Mouse (Mus musculus): Measurements from ENCODE around the gene Rhobtb1. TPM values are rescaled to one million over a fixed set of nuclear protein-coding genes. Genes with fewer than 3 reads are reported as not detected.
A peak's percentile ranks its signal among the peaks of the same experiment; 100 is the strongest.

Gene Rhobtb1
- polyA plus RNA-seq, 1 experiment from 2014 or later: 33.2 TPM

- 59% methylated on average over 3 of the region's 3 CpGs for WGBS
- Histone ChIP-seq H3K36me3 (ENCODE audit: control insufficient read depth, insufficient read depth, low read length) (no peaks in the 10 kb centered on the region), H3K4me1 (ENCODE audit: control insufficient read depth, insufficient read depth, low read length) (peaks cover 3% of the 10 kb centered on the region; the same call in 1 of the 2 replicates), H3K27me3 (ENCODE audit: control insufficient read depth, insufficient read depth, low read length) (no peaks in the 10 kb centered on the region), H3K27ac (ENCODE audit: low read length) (no peak overlapping the region), H3K9ac (ENCODE audit: low read length) (no peak overlapping the region), H3K4me2 (ENCODE audit: low read depth, low read length) (no peak overlapping the region), H3K9me3 (replicated peaks; ENCODE audit: control insufficient read depth, low read length) (no peaks in the 10 kb centered on the region), H3K4me3 (replicated peaks; ENCODE audit: low read length) (no peak overlapping the region)
- no peak for ATAC-seq (ENCODE audit: insufficient read depth, low FRiP score)
These were observed 21.2 kb downstream of the Rhobtb1 start for GRCm38 (mm10) chr10:69172412-69172811.

- H3K27me3 ChIP-seq (ENCODE audit: control insufficient read depth, insufficient read depth, low read length): no peaks in the 10 kb centered on the region
- no peak overlapping the region for H3K27ac ChIP-seq (ENCODE audit: low read length)
- WGBS: 78% methylated on average over 3 of the region's 3 CpGs
- H3K9ac ChIP-seq (ENCODE audit: low read length): no peak overlapping the region
- H3K4me1 ChIP-seq (ENCODE audit: control insufficient read depth, insufficient read depth, low read length): peaks cover 4% of the 10 kb centered on the region
- no peak for ATAC-seq (ENCODE audit: insufficient read depth, low FRiP score)
- no peaks in the 10 kb centered on the region; the same call in 1 of the 2 replicates for H3K9me3 ChIP-seq (replicated peaks; ENCODE audit: control insufficient read depth, low read length)
- no peaks in the 10 kb centered on the region for H3K36me3 ChIP-seq (ENCODE audit: control insufficient read depth, insufficient read depth, low read length)
- no peak overlapping the region for H3K4me3 ChIP-seq (replicated peaks; ENCODE audit: low read length)
- no peak overlapping the region for H3K4me2 ChIP-seq (ENCODE audit: low read depth, low read length)
These were observed 24.9 kb downstream of the Rhobtb1 start for GRCm38 (mm10) chr10:69176116-69176515.

GRCm38 (mm10) chr10:69179341-69179740, 28.1 kb downstream of the Rhobtb1 start:
- 93% methylated on average over 1 of the region's 1 CpGs for WGBS
- H3K9ac ChIP-seq (ENCODE audit: low read length): no peak overlapping the region
- no peak for ATAC-seq (ENCODE audit: insufficient read depth, low FRiP score)

GRCm38 (mm10) chr10:69180997-69181396, 29.8 kb downstream of the Rhobtb1 start:
- peaks cover 4% of the 10 kb centered on the region; the same call in 1 of the 2 replicates for H3K9me3 ChIP-seq (replicated peaks; ENCODE audit: control insufficient read depth, low read length)
- H3K9ac ChIP-seq (ENCODE audit: low read length): no peak overlapping the region
- no peak overlapping the region for H3K4me2 ChIP-seq (ENCODE audit: low read depth, low read length)
- no peaks in the 10 kb centered on the region for H3K27me3 ChIP-seq (ENCODE audit: control insufficient read depth, insufficient read depth, low read length)
- no peak overlapping the region for H3K4me3 ChIP-seq (replicated peaks; ENCODE audit: low read length)
- H3K27ac ChIP-seq (ENCODE audit: low read length): peak overlapping the region; percentile 58
- peaks cover 13% of the 10 kb centered on the region for H3K4me1 ChIP-seq (ENCODE audit: control insufficient read depth, insufficient read depth, low read length)
- no peaks in the 10 kb centered on the region for H3K36me3 ChIP-seq (ENCODE audit: control insufficient read depth, insufficient read depth, low read length)
- no peak for ATAC-seq (ENCODE audit: insufficient read depth, low FRiP score)
- WGBS: 30% methylated on average over 3 of the region's 3 CpGs

More at GRCm38 (mm10) chr10:69179341-69179740, 28.1 kb downstream of the Rhobtb1 start:
- Histone ChIP-seq H3K9me3 (replicated peaks; ENCODE audit: control insufficient read depth, low read length) (no peaks in the 10 kb centered on the region; the same call in 1 of the 2 replicates), H3K27me3 (ENCODE audit: control insufficient read depth, insufficient read depth, low read length) (no peaks in the 10 kb centered on the region), H3K4me2 (ENCODE audit: low read depth, low read length) (no peak overlapping the region), H3K27ac (ENCODE audit: low read length) (no peak overlapping the region), H3K4me1 (ENCODE audit: control insufficient read depth, insufficient read depth, low read length) (peaks cover 4% of the 10 kb centered on the region), H3K36me3 (ENCODE audit: control insufficient read depth, insufficient read depth, low read length) (no peaks in the 10 kb centered on the region), H3K4me3 (replicated peaks; ENCODE audit: low read length) (no peak overlapping the region)

GRCm38 (mm10) chr10:69184903-69185302, 33.7 kb downstream of the Rhobtb1 start:
- 92% methylated on average over 4 of the region's 4 CpGs for WGBS
- H3K4me2 ChIP-seq (ENCODE audit: low read depth, low read length): peak overlapping the region; percentile 56
- no peaks in the 10 kb centered on the region for H3K36me3 ChIP-seq (ENCODE audit: control insufficient read depth, insufficient read depth, low read length)
- H3K4me1 ChIP-seq (ENCODE audit: control insufficient read depth, insufficient read depth, low read length): peaks cover 19% of the 10 kb centered on the region
- H3K27ac ChIP-seq (ENCODE audit: low read length): peak overlapping the region; percentile 99
- ATAC-seq (ENCODE audit: insufficient read depth, low FRiP score): no peak
- H3K27me3 ChIP-seq (ENCODE audit: control insufficient read depth, insufficient read depth, low read length): no peaks in the 10 kb centered on the region
- H3K4me3 ChIP-seq (replicated peaks; ENCODE audit: low read length): no peak overlapping the region
- H3K9ac ChIP-seq (ENCODE audit: low read length): no peak overlapping the region
- 0 out of 2 replicates have a peak, but pooled peaks cover 4% of the 10 kb centered on the region for H3K9me3 ChIP-seq (replicated peaks; ENCODE audit: control insufficient read depth, low read length)

GRCm38 (mm10) chr10:69185431-69185830, 34.2 kb downstream of the Rhobtb1 start:
- ATAC-seq (ENCODE audit: insufficient read depth, low FRiP score): peak; percentile 39; the same call in 1 of the 2 replicates
- Histone ChIP-seq H3K4me1 (ENCODE audit: control insufficient read depth, insufficient read depth, low read length) (peaks cover 16% of the 10 kb centered on the region), H3K9ac (ENCODE audit: low read length) (peak overlapping the region; percentile 60; the same call in 1 of the 2 replicates), H3K27ac (ENCODE audit: low read length) (peak overlapping the region; percentile 99), H3K9me3 (replicated peaks; ENCODE audit: control insufficient read depth, low read length) (0 out of 2 replicates have a peak, but pooled peaks cover 4% of the 10 kb centered on the region), H3K36me3 (ENCODE audit: control insufficient read depth, insufficient read depth, low read length) (no peaks in the 10 kb centered on the region), H3K27me3 (ENCODE audit: control insufficient read depth, insufficient read depth, low read length) (no peaks in the 10 kb centered on the region), H3K4me3 (replicated peaks; ENCODE audit: low read length) (no peak overlapping the region; the same call in 1 of the 2 replicates), H3K4me2 (ENCODE audit: low read depth, low read length) (peak overlapping the region; percentile 56)
- 37% methylated on average over 4 of the region's 4 CpGs for WGBS

- H3K9ac ChIP-seq (ENCODE audit: low read length): peak overlapping the region; percentile 56; the same call in 1 of the 2 replicates
- H3K36me3 ChIP-seq (ENCODE audit: control insufficient read depth, insufficient read depth, low read length): no peaks in the 10 kb centered on the region
- no peaks in the 10 kb centered on the region for H3K27me3 ChIP-seq (ENCODE audit: control insufficient read depth, insufficient read depth, low read length)
- 13% methylated on average over 21 of the region's 21 CpGs for WGBS
- ATAC-seq (ENCODE audit: insufficient read depth, low FRiP score): peak; percentile 90
- peak overlapping the region; percentile 43 for H3K4me3 ChIP-seq (replicated peaks; ENCODE audit: low read length)
- peak overlapping the region; percentile 99 for H3K27ac ChIP-seq (ENCODE audit: low read length)
- H3K4me1 ChIP-seq (ENCODE audit: control insufficient read depth, insufficient read depth, low read length): peaks cover 14% of the 10 kb centered on the region
- peak overlapping the region; percentile 56 for H3K4me2 ChIP-seq (ENCODE audit: low read depth, low read length)
- H3K9me3 ChIP-seq (replicated peaks; ENCODE audit: control insufficient read depth, low read length): 0 out of 2 replicates have a peak, but pooled peaks cover 4% of the 10 kb centered on the region
These were observed 35.0 kb downstream of the Rhobtb1 start for GRCm38 (mm10) chr10:69185894-69186893.

GRCm38 (mm10) chr10:69187773-69188443, 36.7 kb downstream of the Rhobtb1 start:
- Histone ChIP-seq H3K36me3 (ENCODE audit: control insufficient read depth, insufficient read depth, low read length) (no peaks in the 10 kb centered on the region), H3K9me3 (replicated peaks; ENCODE audit: control insufficient read depth, low read length) (0 out of 2 replicates have a peak, but pooled peaks cover 4% of the 10 kb centered on the region), H3K27me3 (ENCODE audit: control insufficient read depth, insufficient read depth, low read length) (no peaks in the 10 kb centered on the region), H3K4me2 (ENCODE audit: low read depth, low read length) (no peak overlapping the region), H3K27ac (ENCODE audit: low read length) (no peak overlapping the region), H3K4me1 (ENCODE audit: control insufficient read depth, insufficient read depth, low read length) (peaks cover 14% of the 10 kb centered on the region), H3K4me3 (replicated peaks; ENCODE audit: low read length) (no peak overlapping the region), H3K9ac (ENCODE audit: low read length) (no peak overlapping the region)
- ATAC-seq (ENCODE audit: insufficient read depth, low FRiP score): no peak
- 83% methylated on average over 9 of the region's 9 CpGs for WGBS

Measured in stomach, embryonic 16.5 days (tissue).